Mouse (Mus musculus): ENCODE measurements at regions not wholly inside any gene's neighbourhood (a gene's known extent, or its start where the extent isn't known, plus 50 kb on each side); places are given as distances from the start of the nearest gene placed in this dataset.

GRCm38 (mm10) chr10:116658162-116658962 is 77.1 kb upstream of the Cnot2 start:
- TF ChIP-seq CTCF (IDR thresholded peaks at IDR 0.05; ENCODE audit: control insufficient read depth, insufficient read depth, insufficient replicate concordance, low read depth, low read length) (no peak), POLR2A (IDR thresholded peaks at IDR 0.05; ENCODE audit: control insufficient read depth, low read depth, low read length) (no peak)
